Mouse (Mus musculus): ENCODE results near the gene Opa1.

Opa1 gene

GRCm38 (mm10) chr16:29656187-29656825 lies 77.2 kb downstream of the Opa1 start:
- no peak for DNase-seq (ENCODE audit: low read depth)

- no peak for DNase-seq (ENCODE audit: low read depth)
These were observed 77.8 kb downstream of the Opa1 start for GRCm38 (mm10) chr16:29656901-29657300.

DNA sequence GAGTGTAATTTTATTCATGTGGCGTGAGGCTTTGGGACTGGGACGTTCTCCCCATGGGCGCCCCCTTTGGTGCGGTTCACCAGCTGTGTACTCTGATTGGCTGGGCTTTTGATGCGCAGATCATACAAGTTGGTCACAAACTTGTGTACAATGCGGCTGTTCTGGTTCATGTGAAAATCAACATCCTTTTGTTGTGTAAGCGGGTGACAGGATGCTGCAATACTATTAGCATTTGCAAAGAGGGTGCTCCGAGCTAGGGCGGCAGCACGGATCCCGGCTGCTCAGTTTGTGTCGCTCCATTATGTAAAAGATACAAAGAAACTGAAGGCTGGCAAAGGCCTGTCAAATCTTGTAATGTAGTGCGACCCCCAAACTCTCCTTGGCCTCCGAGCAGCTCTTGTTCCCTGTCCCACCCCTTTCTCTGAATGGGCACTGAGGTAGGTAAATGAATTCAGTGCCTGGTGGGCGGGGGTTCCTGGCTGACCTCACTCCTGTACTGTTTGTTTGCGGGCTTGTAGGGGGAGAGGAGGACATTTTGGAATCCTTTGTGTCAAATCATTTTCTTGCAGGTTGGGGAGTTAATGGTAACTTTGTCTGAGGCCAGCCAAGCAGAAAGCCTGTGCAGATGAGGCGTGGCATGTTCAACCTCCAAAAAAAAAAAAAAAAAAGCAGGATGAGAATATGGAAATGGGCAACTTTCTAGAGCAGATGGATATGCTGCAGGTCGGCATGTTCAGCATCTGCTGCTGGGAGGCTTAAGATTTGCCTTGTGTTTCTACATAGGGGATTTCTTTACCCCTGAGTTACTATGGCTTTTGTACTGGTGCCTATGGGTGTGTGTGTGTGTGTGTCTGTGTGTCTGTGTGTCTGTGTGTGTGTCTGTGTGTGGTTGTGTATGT lies 78.8 kb downstream of the Opa1 start:
- no peak for DNase-seq (ENCODE audit: low read depth)

GRCm38 (mm10) chr16:29659101-29659810 lies 80.1 kb downstream of the Opa1 start:
- DNase-seq (ENCODE audit: low read depth): no peak

DNA sequence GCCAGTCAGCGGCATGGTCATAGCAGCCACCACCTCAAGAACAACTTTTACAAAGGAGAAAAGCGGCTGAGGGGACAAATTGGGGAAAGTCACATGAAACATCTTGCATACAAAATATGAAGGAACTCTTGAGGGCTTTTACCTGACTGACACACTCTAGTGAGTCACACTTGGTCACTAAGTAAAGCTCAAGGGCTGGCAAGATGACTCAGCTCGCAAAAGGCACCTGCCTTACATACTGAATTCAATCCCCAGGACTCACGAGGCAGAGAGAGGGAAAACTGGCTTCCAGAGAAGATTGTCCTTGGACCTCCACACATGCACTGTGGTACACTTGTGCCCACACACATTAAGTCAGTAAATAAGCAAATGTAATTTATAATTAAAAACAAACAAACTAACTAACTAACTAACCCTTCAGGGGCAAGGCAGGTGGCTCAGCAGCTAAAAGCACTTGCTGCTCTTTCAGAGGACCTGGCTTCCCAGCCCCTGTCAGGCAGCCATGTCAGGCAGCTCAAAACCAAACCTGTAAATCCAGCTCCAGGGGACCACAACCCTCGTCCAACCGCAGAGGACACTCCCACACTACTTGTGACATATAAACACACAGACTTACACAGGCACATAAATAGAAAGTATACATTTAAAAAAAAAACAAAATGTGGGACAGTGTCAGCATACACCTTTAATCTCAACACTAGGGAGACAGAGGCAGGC lies 84.1 kb downstream of the Opa1 start:
- no peak for DNase-seq (ENCODE audit: low read depth)

DNA sequence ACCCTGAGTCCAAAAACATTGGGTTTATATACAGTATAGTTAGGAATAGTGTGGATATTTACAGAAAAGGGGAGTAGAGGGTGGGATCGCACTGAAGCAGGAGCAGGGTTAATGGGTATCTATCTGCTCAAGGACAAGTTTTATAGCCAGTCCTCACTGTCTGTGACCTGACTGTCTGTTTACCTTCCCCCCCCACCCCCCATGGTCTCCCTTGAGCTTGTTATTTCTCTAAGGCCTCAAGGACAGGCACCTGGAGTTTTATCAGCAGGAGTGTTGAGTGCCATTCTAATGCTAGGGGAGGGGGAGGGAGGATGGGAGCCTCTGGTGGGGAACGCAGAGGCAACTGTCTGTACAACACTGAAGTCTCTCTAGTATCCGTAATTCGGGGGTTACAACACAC lies 85.3 kb downstream of the Opa1 start:
- no peak for DNase-seq (ENCODE audit: low read depth)

- DNase-seq (ENCODE audit: low read depth): no peak
These were observed 88.0 kb downstream of the Opa1 start for GRCm38 (mm10) chr16:29666991-29667701.

- DNase-seq (ENCODE audit: low read depth): no peak
These were observed 88.5 kb downstream of the Opa1 start for GRCm38 (mm10) chr16:29667702-29668061.

GRCm38 (mm10) chr16:29668451-29668850 lies 89.3 kb downstream of the Opa1 start:
- no peak for DNase-seq (ENCODE audit: low read depth)

- DNase-seq (ENCODE audit: low read depth): no peak
These were observed 91.7 kb downstream of the Opa1 start for GRCm38 (mm10) chr16:29670806-29671205.

- no peak for DNase-seq (ENCODE audit: low read depth)
These were observed 94.1 kb downstream of the Opa1 start for GRCm38 (mm10) chr16:29673230-29673629.

- DNase-seq (ENCODE audit: low read depth): no peak
These were observed 100.5 kb downstream of the Opa1 start for GRCm38 (mm10) chr16:29679607-29680006.

- no peak for DNase-seq (ENCODE audit: low read depth)
These were observed 101.5 kb downstream of the Opa1 start for GRCm38 (mm10) chr16:29680548-29681175.

DNA sequence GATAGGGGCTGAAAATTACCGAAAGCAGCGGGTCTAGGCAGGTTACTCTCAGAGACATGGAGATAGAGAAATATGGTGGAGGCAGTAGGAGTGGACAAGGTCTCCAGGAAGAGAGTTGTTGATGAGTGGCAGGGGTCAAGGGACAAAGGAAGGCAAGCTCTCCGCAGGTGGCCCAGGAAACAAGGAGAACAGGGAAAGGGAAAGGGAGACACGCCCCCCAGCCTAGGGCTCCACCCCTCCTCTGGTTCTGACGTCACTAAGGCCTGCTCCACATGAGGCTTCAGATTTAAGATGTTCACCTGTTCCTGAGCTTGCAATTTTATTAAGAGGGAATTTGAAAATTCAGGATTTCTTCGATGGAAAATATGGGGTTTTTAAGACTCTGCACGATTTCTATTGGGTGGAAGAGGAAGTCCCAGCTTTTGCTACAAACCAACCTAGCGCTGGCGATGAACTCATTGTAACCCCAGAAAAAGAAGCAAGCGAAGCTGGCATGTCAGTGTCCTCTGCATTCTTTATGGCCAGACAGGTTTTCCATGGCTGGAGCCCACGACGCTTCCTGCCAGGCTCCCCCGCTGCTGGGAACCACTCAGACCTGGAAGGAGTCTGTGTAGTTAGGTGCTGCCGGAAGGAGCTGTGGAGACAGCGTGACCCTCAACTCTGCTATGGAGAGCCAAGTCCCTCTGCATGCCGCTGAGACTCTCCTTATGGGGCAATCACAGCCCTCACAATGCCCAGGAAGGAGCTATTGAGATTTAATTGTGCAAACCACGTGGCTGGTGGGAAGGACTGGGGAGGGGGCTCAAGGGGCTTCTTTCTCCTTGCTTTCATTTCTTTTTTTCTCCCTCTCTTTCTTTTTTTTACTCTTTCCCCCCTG lies 103.7 kb downstream of the Opa1 start:
- no peak for DNase-seq (ENCODE audit: low read depth)

GRCm38 (mm10) chr16:29683563-29683962 lies 104.4 kb downstream of the Opa1 start:
- DNase-seq (ENCODE audit: low read depth): no peak

DNA sequence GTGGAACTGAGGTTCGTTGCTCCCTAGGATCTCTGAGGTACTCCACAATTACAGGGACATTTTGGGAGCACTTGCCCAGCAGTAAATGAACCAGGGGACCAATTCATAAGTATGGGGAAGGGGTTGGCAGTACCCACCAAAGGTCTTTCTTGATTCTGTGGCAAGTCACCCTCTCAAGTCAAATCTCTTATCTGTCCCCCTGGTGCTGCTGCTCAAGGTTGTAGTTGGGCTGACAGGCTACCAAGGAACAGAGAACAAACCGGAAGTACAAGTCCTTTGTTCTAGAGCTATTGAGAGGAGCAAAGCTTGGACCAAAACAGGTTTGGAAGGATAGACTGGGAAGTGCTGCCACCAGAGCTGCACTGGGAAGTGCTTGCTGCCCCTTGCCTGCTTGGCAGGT lies 105.0 kb downstream of the Opa1 start:
- DNase-seq (ENCODE audit: low read depth): no peak

DNA sequence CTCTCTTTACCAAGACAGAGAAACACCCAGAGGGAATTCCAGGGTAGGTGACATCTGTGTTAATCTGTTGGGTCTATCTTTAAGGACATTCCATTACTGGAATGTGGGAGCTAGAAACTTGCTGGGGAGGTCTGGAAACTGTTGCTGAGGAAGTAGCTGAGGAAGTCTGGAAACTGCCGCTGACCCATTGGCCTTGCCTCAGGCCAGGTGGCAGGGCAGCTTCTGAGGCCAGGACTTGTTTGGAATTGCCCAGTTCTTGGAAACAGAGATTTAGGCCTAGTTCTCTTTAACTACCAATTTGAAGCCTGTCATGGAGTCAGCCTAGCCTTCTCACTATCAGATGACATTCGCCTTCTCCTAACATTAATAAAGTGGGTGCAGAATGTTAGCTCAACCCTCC lies 105.5 kb downstream of the Opa1 start:
- no peak for DNase-seq (ENCODE audit: low read depth)

DNA sequence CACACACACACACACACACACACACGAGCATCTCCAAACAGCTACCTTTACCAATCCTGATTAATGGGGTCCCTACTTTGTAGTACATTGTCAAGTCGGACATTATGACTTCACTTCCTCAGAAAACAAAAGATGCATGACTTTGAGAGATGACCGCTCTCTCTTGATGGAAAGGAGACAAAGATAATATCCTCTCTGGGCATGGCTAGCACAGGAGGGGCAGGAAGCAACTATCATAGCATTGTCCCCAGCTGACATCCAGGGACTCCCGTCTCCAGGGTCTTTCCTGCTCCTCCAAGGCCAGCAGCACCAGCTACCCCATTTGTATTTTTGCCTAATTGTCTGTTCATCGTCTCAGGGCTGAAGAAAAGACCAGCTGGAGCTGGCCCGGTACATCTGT lies 107.0 kb downstream of the Opa1 start:
- DNase-seq (ENCODE audit: low read depth): no peak

DNA sequence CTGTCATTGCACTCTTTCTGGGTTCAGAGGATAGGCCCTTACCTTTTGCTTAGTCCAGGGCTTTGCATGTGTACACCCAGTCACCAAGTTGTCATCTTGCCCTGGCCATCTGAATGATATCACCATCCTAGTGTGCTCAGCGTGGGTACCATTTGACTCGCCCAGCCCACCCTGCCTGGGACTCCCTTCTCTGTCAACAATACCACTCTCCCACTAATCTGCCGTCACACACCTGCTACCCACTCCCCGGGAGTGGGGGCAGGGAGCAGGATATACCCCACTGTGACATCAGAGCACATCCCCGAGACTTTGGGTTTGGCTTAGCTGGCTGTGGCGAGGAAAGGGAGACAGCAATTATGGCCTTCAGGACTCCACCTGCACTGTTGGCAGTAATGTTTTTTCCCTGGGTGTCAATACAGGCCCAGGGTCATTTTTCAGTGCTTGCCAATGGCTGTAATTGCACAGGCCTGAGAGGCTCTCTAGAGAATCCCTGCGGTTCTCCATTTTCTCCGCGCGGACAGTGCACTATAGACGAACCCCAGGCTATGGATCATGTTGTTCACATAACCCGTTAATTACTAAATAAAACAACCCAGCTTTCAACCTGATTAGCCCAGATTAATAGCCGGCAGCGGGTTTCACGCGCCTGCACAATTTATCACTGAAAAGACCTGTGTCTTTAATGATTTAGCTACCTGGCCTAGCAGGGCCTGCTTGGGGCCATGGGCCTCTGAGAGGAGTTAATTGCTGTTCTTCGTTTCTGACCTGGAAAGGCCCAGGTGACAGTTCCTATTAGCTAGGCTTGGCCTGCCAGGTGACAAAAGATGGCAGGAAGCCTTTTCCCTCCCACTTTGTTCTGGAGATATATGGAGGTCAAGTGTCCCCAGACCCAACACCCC lies 109.1 kb downstream of the Opa1 start:
- DNase-seq (ENCODE audit: low read depth): no peak

All from c-Kit-positive CD71-positive TER-119-negative erythroid progenitor cells, embryonic 14.5 days (primary cell).